Mouse (Mus musculus): ENCODE data around the gene Coch. TPM values are rescaled to one million over a fixed set of nuclear protein-coding genes. Genes with fewer than 3 reads are reported as not detected.
"Not testable (repeated sequence)": the region's sequence is repeated elsewhere in the genome, so short reads cannot be mapped to it uniquely, and the experiment has no call there.

Gene Coch
- polyA plus RNA-seq, 1 experiment = 22.1 TPM

GRCm38 (mm10) chr12:51636689-51637470 is 43.7 kb downstream of the Coch start:
- DNase-seq (ENCODE audit: extremely low spot score in 1 of 2, low spot score in 1 of 2) = no peak

GRCm38 (mm10) chr12:51641871-51642270 is 48.7 kb downstream of the Coch start:
- DNase-seq (ENCODE audit: extremely low spot score in 1 of 2, low spot score in 1 of 2) = no peak

DNA sequence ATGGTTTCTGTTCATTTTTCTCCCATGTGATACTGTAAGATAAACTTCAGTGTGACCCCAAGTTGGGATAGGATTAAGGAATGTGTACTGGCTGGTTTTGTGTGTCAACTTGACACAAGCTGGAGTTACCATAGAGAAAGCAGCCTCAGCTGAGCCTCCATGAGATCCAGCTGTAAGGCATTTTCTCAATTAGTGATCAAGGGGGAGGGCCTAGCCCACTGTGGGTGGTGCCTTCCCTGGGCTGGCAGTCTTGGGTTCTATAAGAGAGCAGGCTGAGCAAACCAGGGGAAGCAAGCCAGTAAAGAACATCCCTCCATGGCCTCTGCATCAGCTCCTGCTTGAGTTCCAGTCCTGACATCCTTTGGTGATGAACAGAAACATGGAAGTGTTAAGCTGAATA is 56.3 kb downstream of the Coch start:
- not testable (repeated sequence) for DNase-seq (ENCODE audit: extremely low spot score in 1 of 2, low spot score in 1 of 2)

Other genes with a start within 250 kb of the Coch start
- gene G2e3, start 245.3 kb upstream of the Coch start, polyA plus RNA-seq (2012; rRNA removed) = 8.1 and 8.6 TPM in 2 replicates
- gene Scfd1, start 215.8 kb upstream of the Coch start, polyA plus RNA-seq (2012; rRNA removed) = 24.1 and 29.8 TPM in 2 replicates
- gene Ap4s1, start 97.7 kb downstream of the Coch start, polyA plus RNA-seq (2012; rRNA removed) = 57.1 and 58.9 TPM in 2 replicates
- 61.3 and 69.0 TPM in 2 replicates for gene Strn3, start 98.6 kb downstream of the Coch start, polyA plus RNA-seq (2012; rRNA removed)
- gene Hectd1, start 236.2 kb downstream of the Coch start, polyA plus RNA-seq (2012; rRNA removed) = 33.6 and 35.3 TPM in 2 replicates